Mouse (Mus musculus) MEL-GATA-1-ER (cell line): ENCODE data around the gene Map1s.

Experiments
- DNase-seq: peaks from one replicate; pipeline ENCODE4 v3.0.0-alpha.2; 2012; ENCODE audit warnings: low read depth; ENCODE audit errors: extremely low read depth

The Map1s gene

GRCm38 (mm10) chr8:70898661-70899198, 7.0 kb upstream of the Map1s start:
- no peak for DNase-seq

GRCm38 (mm10) chr8:70899226-70899625, 6.5 kb upstream of the Map1s start:
- peak; percentile 45 for DNase-seq

- no peak for DNase-seq
Observed at GRCm38 (mm10) chr8:70900872-70901387, 4.8 kb upstream of the Map1s start.

GRCm38 (mm10) chr8:70902211-70902610, 3.5 kb upstream of the Map1s start:
- DNase-seq, result no peak

GRCm38 (mm10) chr8:70903112-70903511, 2.6 kb upstream of the Map1s start:
- no peak for DNase-seq

GRCm38 (mm10) chr8:70903582-70903981, 2.1 kb upstream of the Map1s start:
- no peak for DNase-seq

- DNase-seq, result peak; percentile 80
Observed at GRCm38 (mm10) chr8:70904532-70904931, 1.2 kb upstream of the Map1s start.

- no peak for DNase-seq
Observed at GRCm38 (mm10) chr8:70905463-70905830, 285 bp upstream of the Map1s start.

GRCm38 (mm10) chr8:70907518-70907917, 1.8 kb downstream of the Map1s start:
- no peak for DNase-seq

GRCm38 (mm10) chr8:70911596-70911995, 5.9 kb downstream of the Map1s start:
- DNase-seq, result no peak

- no peak for DNase-seq
Observed at GRCm38 (mm10) chr8:70912955-70913354, 7.2 kb downstream of the Map1s start.

GRCm38 (mm10) chr8:70913523-70913922, 7.8 kb downstream of the Map1s start:
- DNase-seq, result no peak

GRCm38 (mm10) chr8:70914704-70915103, 9.0 kb downstream of the Map1s start:
- DNase-seq, result no peak

- DNase-seq, result no peak
Observed at GRCm38 (mm10) chr8:70920049-70920922, 14.6 kb downstream of the Map1s start.

- no peak for DNase-seq
Observed at GRCm38 (mm10) chr8:70924151-70924550, 18.4 kb downstream of the Map1s start.

- DNase-seq, result no peak
Observed at GRCm38 (mm10) chr8:70925754-70926153, 20.0 kb downstream of the Map1s start.

- no peak for DNase-seq
Observed at GRCm38 (mm10) chr8:70926396-70926795, 20.7 kb downstream of the Map1s start.

GRCm38 (mm10) chr8:70928096-70928495, 22.4 kb downstream of the Map1s start:
- DNase-seq, result no peak

- DNase-seq, result no peak
Observed at GRCm38 (mm10) chr8:70928778-70929322, 23.1 kb downstream of the Map1s start.

GRCm38 (mm10) chr8:70931731-70932130, 26.0 kb downstream of the Map1s start:
- DNase-seq, result no peak

GRCm38 (mm10) chr8:70933036-70933435, 27.3 kb downstream of the Map1s start:
- no peak for DNase-seq

GRCm38 (mm10) chr8:70934786-70935185, 29.1 kb downstream of the Map1s start:
- DNase-seq, result no peak
